Comparison of ENCODE assay signal across 8 mouse cellular contexts in genomic region chr2:13290661-13291060, GRCm38 (mm10). TPM values are rescaled to one million over a fixed set of nuclear protein-coding genes. Genes with fewer than 3 reads are reported as not detected.
A peak's percentile ranks its signal among the peaks of the same experiment; 100 is the strongest.
DNase-seq lines count a peak whose midpoint lies in the region; TF ChIP-seq lines count a peak whose summit lies in the region.

No protein-coding gene starts in this region.

- no peak overlapping the region for H3K27ac ChIP-seq in heart, adult 2 months

- no peak overlapping the region for H3K4me3 ChIP-seq in heart, adult 2 months

- WGBS in heart, adult 2 months, result 0% methylated on average over 1 of the region's 1 CpGs
- 0% methylated on average over 1 of the region's 1 CpGs for WGBS in large intestine, adult 2 months

- no peak for DNase-seq in heart, adult 2 months
- DNase-seq in heart, postnatal 4 days, result no peak
- DNase-seq in A20 (ENCODE audit: low read depth, low spot score), result peak; percentile 49
- DNase-seq in brain, embryonic 14.5 days (ENCODE audit: low read depth), result peak; percentile 81
- DNase-seq in large intestine, adult 2 months (ENCODE audit: low read depth, low spot score), result peak; percentile 37
- no peak for DNase-seq in spleen, adult 12 weeks (ENCODE audit: low spot score)
- no peak for DNase-seq in layer of hippocampus, postnatal 10 days (ENCODE audit: low spot score in 2 of 2)
- DNase-seq in spleen, postnatal 36 days (ENCODE audit: low spot score in 2 of 2), result no peak

- no peak for TF ChIP-seq EP300 in heart, adult 2 months (IDR thresholded peaks at IDR 0.05; ENCODE audit: insufficient read depth, low read depth, low read length)

- intact Hi-C loops in heart, adult 2 months (cut with DNase I), result loop anchor here (1.0 to 5.0 kb wide), 3 partner anchors 77 to 307 kb away; no protein-coding TSS in a partner anchor

- H3K9ac ChIP-seq in heart, adult 2 months (ENCODE audit: low read depth, low read length), result no peak overlapping the region

- peak; percentile 85 for TF ChIP-seq CTCF in heart, adult 2 months (IDR thresholded peaks at IDR 0.05)
- TF ChIP-seq CTCF in brain, embryonic 14.5 days (IDR thresholded peaks at IDR 0.05; ENCODE audit: borderline replicate concordance, extremely low read depth, insufficient read depth, insufficient read length), result no peak

- no peaks in the 10 kb centered on the region for H3K36me3 ChIP-seq in heart, adult 2 months (ENCODE audit: control insufficient read depth, insufficient read depth, low read length)

- no peak for TF ChIP-seq POLR2A in heart, adult 2 months (IDR thresholded peaks at IDR 0.05; ENCODE audit: insufficient read depth, low read depth, low read length)
- no peak for TF ChIP-seq POLR2A in brain, embryonic 14.5 days (IDR thresholded peaks at IDR 0.05; ENCODE audit: borderline replicate concordance, extremely low read depth, insufficient read depth, insufficient read length, poor library complexity, severe bottlenecking)

- no peaks in the 10 kb centered on the region for H3K27me3 ChIP-seq in heart, adult 2 months (ENCODE audit: control insufficient read depth, insufficient read depth, low read length)

- no peaks in the 10 kb centered on the region for H3K79me2 ChIP-seq in heart, adult 2 months (replicated peaks; ENCODE audit: control insufficient read depth, insufficient read depth, low read length)

- H3K4me1 ChIP-seq in heart, adult 2 months (ENCODE audit: control insufficient read depth, insufficient read depth, low read length), result no peaks in the 10 kb centered on the region

RNA-seq across cellular contexts. Expression of gene Rsu1, which starts 19.4 kb away (rescaled TPM):
- total RNA-seq in heart, adult 2 months (2021), result 10 to 100 TPM; 39.9 to 47.1 TPM
- 51.7 and 91.3 TPM in 2 replicates for polyA plus RNA-seq in heart, adult 2 months (2012; rRNA removed)
- total RNA-seq in heart, postnatal 4 days (2021), result 100 to 1,000 TPM; 107 to 115 TPM
- polyA plus RNA-seq in brain, embryonic 14.5 days (2012; rRNA removed), result 42.2 and 49.7 TPM in 2 replicates
- 35.2 and 45.9 TPM in 2 replicates for polyA plus RNA-seq in large intestine, adult 2 months (2012; rRNA removed)
- total RNA-seq in layer of hippocampus, postnatal 10 days (2021), result 10 to 100 TPM; 46.9 to 54.9 TPM

Comparison
In these comparisons a context has a peak if more than half of its experiments do, and no peak if none do; other contexts are left out.
1. DNase-seq: peak in A20 (single experiment), brain, embryonic 14.5 days (single experiment) and large intestine, adult 2 months (single experiment); none in heart, adult 2 months (0 of 2), heart, postnatal 4 days (single experiment), spleen, adult 12 weeks (single experiment), layer of hippocampus, postnatal 10 days (0 of 2) and spleen, postnatal 36 days (0 of 2).